In genomic region chr16:34658388-34658787, GRCm38 (mm10) we compare ENCODE assay signal across 8 mouse cellular contexts. TPM values are rescaled to one million over a fixed set of nuclear protein-coding genes. Genes with fewer than 3 reads are reported as not detected.
DNase-seq lines count a peak whose midpoint lies in the region; ATAC-seq lines count a peak whose summit lies in the region.

No protein-coding gene starts in this region.

- peaks cover 7% of the 10 kb centered on the region for H3K4me1 ChIP-seq in heart, embryonic 10.5 days
- H3K4me1 ChIP-seq in hindbrain, embryonic 12.5 days, result peaks cover 8% of the 10 kb centered on the region
- peaks cover 14% of the 10 kb centered on the region for H3K4me1 ChIP-seq in midbrain, embryonic 10.5 days

- no peaks in the 10 kb centered on the region for H3K9me3 ChIP-seq in heart, embryonic 10.5 days
- no peaks in the 10 kb centered on the region for H3K9me3 ChIP-seq in hindbrain, embryonic 12.5 days (replicated peaks)
- H3K9me3 ChIP-seq in midbrain, embryonic 10.5 days (replicated peaks), result no peaks in the 10 kb centered on the region

- H3K36me3 ChIP-seq in heart, embryonic 10.5 days, result no peaks in the 10 kb centered on the region
- no peaks in the 10 kb centered on the region for H3K36me3 ChIP-seq in hindbrain, embryonic 12.5 days
- H3K36me3 ChIP-seq in midbrain, embryonic 10.5 days, result no peaks in the 10 kb centered on the region

- no peaks in the 10 kb centered on the region; the same call in 1 of the 2 replicates for H3K27me3 ChIP-seq in heart, embryonic 10.5 days (ENCODE audit: insufficient read depth, poor library complexity, severe bottlenecking)
- peaks cover 8% of the 10 kb centered on the region for H3K27me3 ChIP-seq in hindbrain, embryonic 12.5 days
- H3K27me3 ChIP-seq in midbrain, embryonic 10.5 days (ENCODE audit: low read depth, poor library complexity, severe bottlenecking), result peaks cover 9% of the 10 kb centered on the region; the same call in 1 of the 2 replicates

- no peak overlapping the region for H3K9ac ChIP-seq in hindbrain, embryonic 12.5 days

- peak overlapping the region; percentile 50 for H3K4me3 ChIP-seq in heart, embryonic 10.5 days
- H3K4me3 ChIP-seq in hindbrain, embryonic 12.5 days, result peak overlapping the region; percentile 30; the same call in 1 of the 2 replicates
- peak overlapping the region; percentile 49 for H3K4me3 ChIP-seq in midbrain, embryonic 10.5 days

- H3K27ac ChIP-seq in heart, embryonic 10.5 days, result peak overlapping the region; percentile 17; the same call in 1 of the 2 replicates
- no peak overlapping the region for H3K27ac ChIP-seq in hindbrain, embryonic 12.5 days
- peak overlapping the region; percentile 55; the same call in 1 of the 2 replicates for H3K27ac ChIP-seq in midbrain, embryonic 10.5 days (replicated peaks)

- no peak for DNase-seq in heart, embryonic 10.5 days (ENCODE audit: low spot score)
- DNase-seq in heart, adult 11 months, result no peak
- DNase-seq in embryo, embryonic 10 days (ENCODE audit: low spot score), result peak; percentile 60
- peak; percentile 28 for DNase-seq in midbrain, embryonic 10.5 days (ENCODE audit: low spot score)
- no peak for DNase-seq in ovary, postnatal 10 days (ENCODE audit: low spot score)
- DNase-seq in right cerebral cortex, postnatal 10 days (ENCODE audit: low spot score in 2 of 2), result no peak
- no peak for DNase-seq in right cerebral cortex, postnatal 36 days (ENCODE audit: low spot score in 2 of 2)

- WGBS in heart, embryonic 10.5 days, result 39% methylated on average over 11 of the region's 11 CpGs
- WGBS in hindbrain, embryonic 12.5 days, result 44% methylated on average over 11 of the region's 11 CpGs
- WGBS in midbrain, embryonic 10.5 days, result 35% methylated on average over 11 of the region's 11 CpGs

- peak overlapping the region; percentile 51 for H3K4me2 ChIP-seq in hindbrain, embryonic 12.5 days (replicated peaks)

- no peak for ATAC-seq in hindbrain, embryonic 12.5 days (ENCODE audit: low FRiP score)

RNA-seq across cellular contexts. Expression of gene Ropn1, which starts 8.7 kb away (rescaled TPM):
- 0.55 and 0.57 TPM in 2 replicates for polyA plus RNA-seq in heart, embryonic 10.5 days (2016; fragmentation: Nextera tagmentation; extraction: Ambion mirVana)
- polyA plus RNA-seq in hindbrain, embryonic 12.5 days (2016; fragmentation: Nextera tagmentation; extraction: Ambion mirVana), result not detected in 2 replicates
- not detected in 2 replicates for polyA plus RNA-seq in midbrain, embryonic 10.5 days (2016; fragmentation: Nextera tagmentation; extraction: Ambion mirVana)

RNA-seq across cellular contexts. Expression of gene Ccdc14, which starts 32.0 kb away (rescaled TPM):
- polyA plus RNA-seq in heart, embryonic 10.5 days (2016; fragmentation: Nextera tagmentation; extraction: Ambion mirVana), result 8.3 and 10.2 TPM in 2 replicates
- 8.4 and 8.7 TPM in 2 replicates for polyA plus RNA-seq in hindbrain, embryonic 12.5 days (2016; fragmentation: Nextera tagmentation; extraction: Ambion mirVana)
- 10.3 and 11.0 TPM in 2 replicates for polyA plus RNA-seq in midbrain, embryonic 10.5 days (2016; fragmentation: Nextera tagmentation; extraction: Ambion mirVana)

Comparison
In these comparisons a context has a peak if more than half of its experiments do, and no peak if none do; other contexts are left out.
1. DNase-seq: peak in embryo, embryonic 10 days (single experiment) and midbrain, embryonic 10.5 days (single experiment); none in heart, embryonic 10.5 days (single experiment), heart, adult 11 months (single experiment), ovary, postnatal 10 days (single experiment), right cerebral cortex, postnatal 10 days (0 of 2) and right cerebral cortex, postnatal 36 days (0 of 2).
2. Peak in every context shown above with its lines, with median percentiles within 50 percentile points of each other: H3K4me3 ChIP-seq.